ENCODE assay signal across 9 mouse cellular contexts in genomic region chr2:74681594-74682531, GRCm38 (mm10). TPM values are rescaled to one million over a fixed set of nuclear protein-coding genes. Genes with fewer than 3 reads are reported as not detected.
DNase-seq lines count a peak whose midpoint lies in the region; ATAC-seq lines count a peak whose summit lies in the region.
"Had no signal": no experiment of that assay in that cellular context is flagged by ENCODE, and none has a peak within 500 bp of the region (broad histone marks: within the 10 kb centered on the region; RNA-seq: fewer than 3 reads in every experiment).

No protein-coding gene starts in this region.

- H3K4me1 ChIP-seq in liver, embryonic 12.5 days: peaks cover 13% of the 10 kb centered on the region

- peaks cover 96% of the 10 kb centered on the region for H3K27me3 ChIP-seq in liver, embryonic 12.5 days (replicated peaks)

- 2% methylated on average over 72 of the region's 78 CpGs for WGBS in liver, embryonic 12.5 days (ENCODE audit: insufficient replicate concordance)

- H3K9me3 ChIP-seq in liver, embryonic 12.5 days (replicated peaks): no peaks in the 10 kb centered on the region

- H3K4me2 ChIP-seq in liver, embryonic 12.5 days: peak overlapping the region; percentile 24; the same call in 1 of the 2 replicates

- peak; percentile 46 for DNase-seq in urinary bladder, postnatal 14 days (ENCODE audit: low spot score)
- DNase-seq in urinary bladder, postnatal 36 days (ENCODE audit: low spot score in 2 of 2): no peak
- peak; percentile 31 to 62 for DNase-seq in urinary bladder, postnatal 4 days (ENCODE audit: low spot score in 2 of 2)
- DNase-seq in left cerebral cortex, adult 8-10 months (ENCODE audit: low spot score in 2 of 2): no peak
- DNase-seq in c-Kit-positive CD71-positive TER-119-positive erythroid progenitor cells, embryonic 14.5 days (ENCODE audit: low spot score): no peak
- DNase-seq in cerebellum, adult 8-10 months: no peak
- DNase-seq: adrenal gland, adult 2 months had no signal

- H3K9ac ChIP-seq in liver, embryonic 12.5 days: no peak overlapping the region

- ATAC-seq in granulocyte monocyte progenitor cell, adult 5-6 weeks (replicated peaks; ENCODE audit: poor library complexity, severe bottlenecking): peak; percentile 15; the same call in 1 of the 2 replicates
- no peak for ATAC-seq in liver, embryonic 12.5 days

- H3K36me3 ChIP-seq in liver, embryonic 12.5 days: no peaks in the 10 kb centered on the region

- H3K4me3 ChIP-seq in liver, embryonic 12.5 days: peak overlapping the region; percentile 19

- no peak overlapping the region for H3K27ac ChIP-seq in liver, embryonic 12.5 days

RNA-seq across cellular contexts. Expression of gene Hoxd11, which starts 2.5 kb away (rescaled TPM):
- total RNA-seq in granulocyte monocyte progenitor cell, adult 5-6 weeks (2014; fragmentation: Nextera tagmentation): not detected in 2 replicates
- total RNA-seq in granulocyte monocyte progenitor cell, adult 5-6 weeks (2017): not detected in 2 replicates
- polyA plus RNA-seq in liver, embryonic 12.5 days (2016; fragmentation: Nextera tagmentation; extraction: Ambion mirVana): not detected in 2 replicates
- not detected for total RNA-seq in left cerebral cortex, adult 8-10 months (2022)
- total RNA-seq: adrenal gland, adult 2 months had no signal
- polyA plus RNA-seq: adrenal gland, adult 2 months had no signal

RNA-seq across cellular contexts. Expression of gene Hoxd12, which starts 7.0 kb away (rescaled TPM):
- not detected in 2 replicates for total RNA-seq in granulocyte monocyte progenitor cell, adult 5-6 weeks (2014; fragmentation: Nextera tagmentation)
- total RNA-seq in granulocyte monocyte progenitor cell, adult 5-6 weeks (2017): not detected in 2 replicates
- polyA plus RNA-seq in liver, embryonic 12.5 days (2016; fragmentation: Nextera tagmentation; extraction: Ambion mirVana): not detected in 2 replicates
- not detected for total RNA-seq in left cerebral cortex, adult 8-10 months (2022)
- total RNA-seq: adrenal gland, adult 2 months had no signal
- polyA plus RNA-seq: adrenal gland, adult 2 months had no signal

RNA-seq across cellular contexts. Expression of gene Hoxd10, which starts 9.9 kb away (rescaled TPM):
- total RNA-seq in granulocyte monocyte progenitor cell, adult 5-6 weeks (2014; fragmentation: Nextera tagmentation): not detected in 2 replicates
- not detected in 2 replicates for total RNA-seq in granulocyte monocyte progenitor cell, adult 5-6 weeks (2017)
- not detected in 2 replicates for polyA plus RNA-seq in liver, embryonic 12.5 days (2016; fragmentation: Nextera tagmentation; extraction: Ambion mirVana)
- total RNA-seq in left cerebral cortex, adult 8-10 months (2022): not detected
- total RNA-seq: adrenal gland, adult 2 months had no signal
- polyA plus RNA-seq: adrenal gland, adult 2 months had no signal

RNA-seq across cellular contexts. Expression of gene Hoxd13, which starts 13.8 kb away (rescaled TPM):
- not detected in 2 replicates for total RNA-seq in granulocyte monocyte progenitor cell, adult 5-6 weeks (2014; fragmentation: Nextera tagmentation)
- total RNA-seq in granulocyte monocyte progenitor cell, adult 5-6 weeks (2017): not detected in 2 replicates
- 0.10 TPM in 1 of 2 replicates, not detected in the other for polyA plus RNA-seq in liver, embryonic 12.5 days (2016; fragmentation: Nextera tagmentation; extraction: Ambion mirVana)
- not detected for total RNA-seq in left cerebral cortex, adult 8-10 months (2022)
- total RNA-seq: adrenal gland, adult 2 months had no signal
- polyA plus RNA-seq: adrenal gland, adult 2 months had no signal

RNA-seq across cellular contexts. Expression of gene Hoxd9, which starts 15.7 kb away (rescaled TPM):
- not detected in 2 replicates for total RNA-seq in granulocyte monocyte progenitor cell, adult 5-6 weeks (2014; fragmentation: Nextera tagmentation)
- not detected in 2 replicates for total RNA-seq in granulocyte monocyte progenitor cell, adult 5-6 weeks (2017)
- 0.06 TPM in 1 of 2 replicates, not detected in the other for polyA plus RNA-seq in liver, embryonic 12.5 days (2016; fragmentation: Nextera tagmentation; extraction: Ambion mirVana)
- total RNA-seq in left cerebral cortex, adult 8-10 months (2022): not detected

Comparison
In these comparisons a context has a peak if more than half of its experiments do, and no peak if none do; other contexts are left out.
1. DNase-seq: peak in urinary bladder, postnatal 14 days (single experiment) and urinary bladder, postnatal 4 days (2 of 2); none in urinary bladder, postnatal 36 days (0 of 2), left cerebral cortex, adult 8-10 months (0 of 2), c-Kit-positive CD71-positive TER-119-positive erythroid progenitor cells, embryonic 14.5 days (single experiment) and cerebellum, adult 8-10 months (single experiment).